Mouse (Mus musculus): ENCODE results near the gene Mast4.

- no peak for TF ChIP-seq CTCF (IDR thresholded peaks at IDR 0.05)
- no peak for TF ChIP-seq EP300 (IDR thresholded peaks at IDR 0.05; ENCODE audit: insufficient read depth, low read depth, low read length)
- no peak for TF ChIP-seq POLR2A (IDR thresholded peaks at IDR 0.05; ENCODE audit: insufficient read depth, low read depth, low read length)
Measured at GRCm38 (mm10) chr13:103129130-103129797, 205.0 kb downstream of the Mast4 start.

Data from heart, adult 2 months (tissue).